Mouse (Mus musculus) gastrocnemius, postnatal 36 days (tissue): ENCODE measurements around the gene Glt28d2. TPM values are rescaled to one million over a fixed set of nuclear protein-coding genes. Genes with fewer than 3 reads are reported as not detected.

Source experiments
- DNase-seq, 2 experiments: peaks; one replicate each; pipeline ENCODE4 v3.0.0; 2022
- intact Hi-C: fragments of 180-260 bp; cut with DNase I; formaldehyde crosslinking; loops from one replicate; pipeline ENCODE4 v1.15.1; 2025
- total RNA-seq, 2 experiments: library from RNA; stranded (reverse); gene quantifications; 2 replicates each; pipeline ENCODE4 v1.2.3; 2021

The Glt28d2 gene
- total RNA-seq, 2 experiments from 2014 or later, result 5.3 to 8.5 TPM

DNA sequence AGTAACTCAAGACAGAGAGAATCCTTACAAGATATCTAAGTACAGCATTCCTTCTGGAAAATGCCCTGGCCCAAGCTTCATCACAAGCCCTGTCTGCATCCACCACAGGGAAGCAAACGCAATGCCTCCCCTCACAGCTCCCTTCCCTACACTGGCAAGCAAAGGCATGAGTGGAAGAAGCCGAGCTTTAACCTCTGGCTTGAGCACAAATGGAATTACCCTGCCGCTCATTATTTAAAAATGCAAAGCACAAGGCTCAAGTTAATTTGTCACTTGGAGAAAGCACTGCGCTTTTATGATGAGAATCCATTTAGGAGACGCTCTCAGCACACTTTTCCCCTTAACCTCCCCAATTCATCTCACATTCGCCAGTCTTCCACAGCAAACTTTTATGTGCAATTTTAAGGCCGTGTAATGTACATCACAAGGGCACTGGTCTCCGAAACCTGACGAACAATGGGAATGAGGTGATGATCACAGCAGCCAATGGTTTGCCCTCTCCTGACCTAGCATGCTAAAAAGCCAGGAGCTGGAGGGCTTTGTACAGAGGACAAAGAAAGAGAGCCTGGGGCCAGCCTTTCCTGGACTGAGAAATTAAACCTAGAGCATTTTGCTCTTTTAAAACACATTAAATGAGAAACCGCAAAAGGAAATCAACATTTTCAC, 54.7 kb downstream of the Glt28d2 start:
- intact Hi-C loops, result no loop called here
- DNase-seq, result no peak

DNA sequence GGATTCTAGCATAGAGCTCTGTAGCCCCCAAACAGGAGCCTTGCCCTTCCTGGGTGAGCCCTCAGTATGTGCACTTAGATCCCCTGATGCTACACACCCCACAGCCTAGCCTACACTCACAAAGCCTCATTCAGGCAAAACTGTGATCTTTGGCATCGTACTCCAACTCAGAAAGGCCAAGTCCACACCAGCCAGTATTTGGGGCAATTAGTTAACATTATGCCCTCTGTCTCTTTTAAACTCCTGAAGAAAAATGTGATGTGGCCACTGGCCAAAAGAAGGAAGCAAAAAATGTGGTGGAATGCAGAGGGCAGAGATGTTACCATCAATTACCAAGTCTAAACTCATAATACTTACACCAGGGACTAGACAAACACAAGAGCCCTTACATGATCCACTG, 55.5 kb downstream of the Glt28d2 start:
- DNase-seq, result no peak
- intact Hi-C loops, result no loop called here

DNA sequence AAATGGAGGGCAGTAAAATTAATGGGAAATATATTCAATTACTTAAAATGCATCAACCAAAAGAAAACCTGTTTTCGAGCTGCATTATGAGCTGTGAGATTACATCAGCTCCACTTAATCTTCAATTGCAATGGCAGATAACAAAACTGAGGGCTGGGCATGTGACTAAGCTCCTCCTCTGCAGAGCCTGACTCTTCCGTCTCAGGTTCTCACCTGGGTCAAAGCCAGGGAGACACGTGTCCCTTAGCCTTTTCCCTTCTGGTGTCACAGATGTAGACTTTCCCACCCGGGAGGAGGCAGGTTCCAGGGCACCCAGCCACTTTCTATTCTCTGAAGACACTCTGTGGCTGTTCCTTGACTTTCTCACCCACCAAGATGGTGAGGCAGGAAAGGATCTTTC, 58.3 kb downstream of the Glt28d2 start:
- peak in 1 of 2 experiments; percentile 25 for DNase-seq
- intact Hi-C loops, result no loop called here

DNA sequence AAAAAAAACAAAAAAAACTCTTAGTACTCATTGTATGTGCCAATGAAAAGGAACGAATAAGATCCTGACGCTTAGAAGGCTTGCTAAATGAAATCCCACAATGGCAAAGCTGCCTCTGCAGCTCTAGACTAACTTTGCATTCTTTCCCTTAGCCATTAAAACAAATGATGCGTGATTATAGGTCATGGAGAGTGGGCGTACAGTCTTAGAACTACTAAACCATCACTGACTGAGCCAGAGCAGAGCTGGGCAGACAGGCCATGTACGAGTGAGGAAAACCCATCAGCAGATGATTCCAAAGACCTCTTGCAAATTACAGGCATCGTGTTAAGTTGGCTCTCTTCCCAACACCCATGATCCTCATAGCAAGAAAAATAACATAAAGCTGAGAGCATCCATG, 59.5 kb downstream of the Glt28d2 start:
- intact Hi-C loops, result no loop called here
- DNase-seq, result no peak

DNA sequence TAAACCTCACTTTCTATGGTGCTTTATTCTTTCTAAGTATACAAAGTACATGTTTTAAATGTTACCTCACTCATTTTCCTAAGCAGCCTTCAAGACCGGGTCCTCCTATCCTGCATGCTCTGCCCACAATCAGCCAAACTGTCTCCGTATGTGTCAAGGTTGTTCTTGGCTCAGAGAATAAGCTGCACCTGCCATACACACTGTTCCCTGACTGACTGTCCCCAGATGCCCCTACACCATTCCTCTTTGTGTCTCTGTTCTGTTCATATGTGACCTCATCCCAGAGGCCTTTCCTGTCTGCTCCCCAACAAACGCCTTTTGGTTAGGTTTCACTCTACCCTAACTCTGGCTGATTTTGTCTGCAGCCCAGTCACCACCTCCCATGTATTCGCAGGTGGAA, 60.0 kb downstream of the Glt28d2 start:
- intact Hi-C loops, result no loop called here
- no peak for DNase-seq

DNA sequence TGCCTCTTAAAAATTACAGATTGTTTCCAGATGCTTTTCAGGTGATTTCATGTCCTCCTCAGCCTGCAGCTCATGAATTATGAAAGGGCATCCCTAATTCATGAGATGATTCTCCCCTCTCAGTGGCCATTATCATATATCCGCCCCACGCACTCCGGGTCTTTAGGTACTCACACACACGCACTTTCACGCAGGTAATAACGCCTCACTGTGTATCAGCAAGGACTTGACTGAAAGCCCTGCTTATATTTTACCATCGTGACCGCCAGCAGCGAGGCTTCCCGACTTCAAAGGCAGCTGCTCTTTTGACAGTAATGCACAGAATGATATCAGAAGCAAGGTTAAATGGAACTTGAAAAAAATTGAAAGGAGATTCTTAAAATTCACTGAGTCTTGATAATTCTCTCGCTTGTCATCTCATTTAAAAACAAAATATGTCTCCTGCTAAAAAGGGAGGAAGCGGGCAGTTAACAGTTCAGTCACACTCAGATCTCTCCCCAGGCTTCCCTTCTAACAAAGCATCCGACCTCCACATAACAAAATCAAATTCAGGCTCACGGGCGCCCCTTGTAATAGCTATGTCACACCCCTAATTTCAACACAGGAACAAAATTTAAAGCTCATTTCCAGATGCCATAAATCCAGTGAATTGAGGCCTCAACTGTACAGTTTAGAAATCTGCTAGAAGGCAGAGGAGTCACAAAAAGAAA, 66.3 kb downstream of the Glt28d2 start:
- no peak for DNase-seq
- intact Hi-C loops, result no loop called here

Other genes with a start within 250 kb of the Glt28d2 start
- 10 to 100 TPM; 55.5 to 57.7 TPM for gene Fam160a1, start 70.2 kb downstream of the Glt28d2 start, total RNA-seq
- gene Gm37240, start within 50 bp of the Glt28d2 start, total RNA-seq, result 10 to 100 TPM; 35.6 to 41.7 TPM
- gene Sh3d19, start 83.6 kb upstream of the Glt28d2 start, total RNA-seq, result 10 to 100 TPM; 10.4 to 15.9 TPM
- not detected for gene Prss48, start 115.0 kb upstream of the Glt28d2 start, total RNA-seq